In the genomic region with DNA sequence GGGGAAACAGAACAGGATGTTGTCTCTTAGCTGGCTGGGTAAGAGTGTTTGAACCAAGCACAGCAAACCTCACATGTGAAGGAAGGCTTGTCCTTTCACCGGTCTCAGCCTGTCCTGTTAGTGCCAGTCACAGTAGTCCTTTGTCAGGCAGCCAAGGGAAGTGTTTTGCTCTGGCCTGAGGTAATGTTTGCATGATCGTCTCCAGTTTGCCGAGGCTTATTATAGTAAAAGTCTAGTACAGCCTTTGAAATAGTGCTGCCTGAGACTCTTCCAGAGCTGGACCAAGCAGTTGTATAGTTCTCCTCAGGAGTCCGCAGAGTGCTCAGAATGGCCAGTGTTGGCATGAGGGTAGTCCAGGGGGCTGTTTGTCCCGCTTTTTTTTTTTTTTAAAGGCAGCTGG, we compare ENCODE assay signal across 8 mouse cellular contexts. TPM values are rescaled to one million over a fixed set of nuclear protein-coding genes. Genes with fewer than 3 reads are reported as not detected.
DNase-seq lines count a peak whose midpoint lies in the region; ATAC-seq lines count a peak whose summit lies in the region.

No protein-coding gene starts in this region.

- peaks cover 10% of the 10 kb centered on the region for H3K36me3 ChIP-seq in embryonic facial prominence, embryonic 13.5 days
- peaks cover 10% of the 10 kb centered on the region for H3K36me3 ChIP-seq in embryonic facial prominence, embryonic 10.5 days (replicated peaks)
- peaks cover 17% of the 10 kb centered on the region for H3K36me3 ChIP-seq in heart, embryonic 14.5 days (ENCODE audit: control insufficient read depth, insufficient read depth, low read length)

- no peak for ATAC-seq in embryonic facial prominence, embryonic 13.5 days (ENCODE audit: insufficient number of reproducible peaks, insufficient read depth, low FRiP score, low TSS enrichment, low read depth)
- ATAC-seq in heart, embryonic 14.5 days (ENCODE audit: insufficient number of reproducible peaks, insufficient read depth, low FRiP score, low read depth) = no peak

- DNase-seq in embryonic facial prominence, embryonic 10.5 days (ENCODE audit: low spot score) = no peak
- DNase-seq in retina, postnatal 1 day = peak; percentile 43
- no peak for DNase-seq in retina, embryonic 14.5 days (ENCODE audit: low spot score)
- peak; percentile 31 to 69 for DNase-seq in layer of hippocampus, postnatal 14 days (ENCODE audit: low spot score in 2 of 2)
- DNase-seq in thymus, adult 18-20 months = no peak
- DNase-seq in spleen, postnatal 36 days (ENCODE audit: low spot score in 2 of 2) = no peak

- no peak overlapping the region for H3K4me2 ChIP-seq in embryonic facial prominence, embryonic 13.5 days
- H3K4me2 ChIP-seq in heart, embryonic 14.5 days (ENCODE audit: low read length) = peak overlapping the region; percentile 31

- no peaks in the 10 kb centered on the region for H3K9me3 ChIP-seq in embryonic facial prominence, embryonic 13.5 days
- H3K9me3 ChIP-seq in embryonic facial prominence, embryonic 10.5 days = no peaks in the 10 kb centered on the region
- H3K9me3 ChIP-seq in heart, embryonic 14.5 days (ENCODE audit: control insufficient read depth, low read length) = no peaks in the 10 kb centered on the region

- no peak overlapping the region for H3K4me3 ChIP-seq in embryonic facial prominence, embryonic 13.5 days
- no peak overlapping the region for H3K4me3 ChIP-seq in embryonic facial prominence, embryonic 10.5 days
- H3K4me3 ChIP-seq in heart, embryonic 14.5 days (ENCODE audit: control insufficient read depth in 1 of 2, insufficient read depth in 1 of 2, low read depth in 1 of 2, low read length in 2 of 2) = no peak overlapping the region

- H3K27ac ChIP-seq in embryonic facial prominence, embryonic 13.5 days = peak overlapping the region; percentile 53; the same call in 1 of the 2 replicates
- H3K27ac ChIP-seq in embryonic facial prominence, embryonic 10.5 days (replicated peaks) = no peak overlapping the region
- H3K27ac ChIP-seq in heart, embryonic 14.5 days (replicated peaks in 1 of 2; ENCODE audit: control insufficient read depth in 1 of 2, insufficient read depth in 1 of 2, low read depth in 2 of 2, low read length in 2 of 2) = peak overlapping the region; percentile 2 to 71

- H3K9ac ChIP-seq in embryonic facial prominence, embryonic 13.5 days = no peak overlapping the region
- peak overlapping the region; percentile 5; the same call in 1 of the 2 replicates for H3K9ac ChIP-seq in heart, embryonic 14.5 days (ENCODE audit: low read length)

- 25% methylated on average over 5 of the region's 5 CpGs for WGBS in embryonic facial prominence, embryonic 13.5 days
- WGBS in embryonic facial prominence, embryonic 10.5 days = 42% methylated on average over 5 of the region's 5 CpGs
- 33% methylated on average over 5 of the region's 5 CpGs for WGBS in heart, embryonic 14.5 days

- H3K4me1 ChIP-seq in embryonic facial prominence, embryonic 13.5 days = peaks cover 11% of the 10 kb centered on the region; the same call in 1 of the 2 replicates
- peaks cover 10% of the 10 kb centered on the region for H3K4me1 ChIP-seq in embryonic facial prominence, embryonic 10.5 days
- H3K4me1 ChIP-seq in heart, embryonic 14.5 days (ENCODE audit: control insufficient read depth in 2 of 2, insufficient read depth in 2 of 2, low read length in 2 of 2) = peaks cover 4 to 17% of the 10 kb centered on the region in 2 experiments

- no peaks in the 10 kb centered on the region for H3K27me3 ChIP-seq in embryonic facial prominence, embryonic 13.5 days
- no peaks in the 10 kb centered on the region for H3K27me3 ChIP-seq in embryonic facial prominence, embryonic 10.5 days (replicated peaks; ENCODE audit: low read depth, poor library complexity, severe bottlenecking)
- no peaks in the 10 kb centered on the region for H3K27me3 ChIP-seq in heart, embryonic 14.5 days (ENCODE audit: control insufficient read depth, insufficient read depth, low read length)

RNA-seq across cellular contexts. Expression of a gene that starts 13.9 kb away (rescaled TPM):
- 11.0 and 13.3 TPM in 2 replicates for polyA plus RNA-seq in embryonic facial prominence, embryonic 13.5 days (2015; fragmentation: Nextera tagmentation; extraction: Ambion mirVana)
- polyA plus RNA-seq in embryonic facial prominence, embryonic 10.5 days (2016; fragmentation: Nextera tagmentation; extraction: Ambion mirVana) = 6.7 and 6.9 TPM in 2 replicates
- polyA plus RNA-seq in heart, embryonic 14.5 days (2014; fragmentation: Nextera tagmentation; extraction: Ambion mirVana) = 11.1 and 11.5 TPM in 2 replicates
- 10 to 100 TPM; 27.0 to 28.5 TPM for total RNA-seq in layer of hippocampus, postnatal 14 days (2021)

RNA-seq across cellular contexts. Expression of a gene that starts 59.6 kb away (rescaled TPM):
- 6.6 and 7.9 TPM in 2 replicates for polyA plus RNA-seq in embryonic facial prominence, embryonic 13.5 days (2015; fragmentation: Nextera tagmentation; extraction: Ambion mirVana)
- 6.0 and 7.0 TPM in 2 replicates for polyA plus RNA-seq in embryonic facial prominence, embryonic 10.5 days (2016; fragmentation: Nextera tagmentation; extraction: Ambion mirVana)
- polyA plus RNA-seq in heart, embryonic 14.5 days (2014; fragmentation: Nextera tagmentation; extraction: Ambion mirVana) = 3.8 and 4.0 TPM in 2 replicates
- under 1 TPM in 1 of 2 experiments, not detected in 1; 0.51 TPM for total RNA-seq in layer of hippocampus, postnatal 14 days (2021)

Comparison
In these comparisons a context has a peak if more than half of its experiments do, and no peak if none do; other contexts are left out.
1. DNase-seq: peak in retina, postnatal 1 day (single experiment) and layer of hippocampus, postnatal 14 days (2 of 2); none in embryonic facial prominence, embryonic 10.5 days (single experiment), retina, embryonic 14.5 days (single experiment), thymus, adult 18-20 months (0 of 2) and spleen, postnatal 36 days (0 of 2).